Mouse (Mus musculus) right cerebral cortex, postnatal 14 days (tissue): ENCODE measurements at regions not wholly inside any gene's neighbourhood (a gene's known extent, or its start where the extent isn't known, plus 50 kb on each side); places are given as distances from the start of the nearest gene placed in this dataset.

Experiments used
- DNase-seq: peaks from one replicate; pipeline ENCODE4 v3.0.0; 2022

DNA sequence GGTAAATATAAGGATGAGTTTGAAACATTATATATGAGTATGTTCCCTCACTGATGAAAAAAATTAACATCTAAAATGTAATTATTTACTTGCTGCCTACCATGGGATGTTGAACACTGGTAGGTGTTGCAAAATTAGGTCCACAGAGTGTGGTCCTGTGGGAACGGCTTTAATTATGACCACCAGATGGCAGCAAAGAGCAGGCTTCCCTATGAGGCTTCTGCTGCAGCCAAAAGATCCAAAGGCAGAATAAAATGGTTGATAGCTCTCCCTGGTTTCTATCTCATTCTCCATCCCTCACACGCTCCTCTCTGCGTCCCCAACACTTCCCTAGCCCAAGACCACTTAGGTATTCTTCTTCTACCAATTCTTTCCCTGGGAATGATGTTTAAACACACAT, 54.6 kb upstream of the Cit start:
- DNase-seq, result peak; percentile 73
